Mouse (Mus musculus) heart, postnatal 14 days (tissue): ENCODE measurements around the gene Znrf4. TPM values are rescaled to one million over a fixed set of nuclear protein-coding genes. Genes with fewer than 3 reads are reported as not detected.
A peak's percentile ranks its signal among the peaks of the same experiment; 100 is the strongest.
"Not testable (repeated sequence)": the region's sequence is repeated elsewhere in the genome, so short reads cannot be mapped to it uniquely, and the experiment has no call there.

Source experiments
- DNase-seq, 2 experiments: peaks; one replicate each; pipeline ENCODE4 v3.0.0; 2021 to 2022
- intact Hi-C: fragments of 180-260 bp; cut with DNase I; formaldehyde crosslinking; loops from one replicate; pipeline ENCODE4 v1.15.1; 2025
- total RNA-seq, 2 experiments: library from RNA; stranded (reverse); gene quantifications; 2 replicates each; pipeline ENCODE4 v1.2.3; 2021

The Znrf4 gene
- total RNA-seq, 2 experiments from 2014 or later: not detected

DNA sequence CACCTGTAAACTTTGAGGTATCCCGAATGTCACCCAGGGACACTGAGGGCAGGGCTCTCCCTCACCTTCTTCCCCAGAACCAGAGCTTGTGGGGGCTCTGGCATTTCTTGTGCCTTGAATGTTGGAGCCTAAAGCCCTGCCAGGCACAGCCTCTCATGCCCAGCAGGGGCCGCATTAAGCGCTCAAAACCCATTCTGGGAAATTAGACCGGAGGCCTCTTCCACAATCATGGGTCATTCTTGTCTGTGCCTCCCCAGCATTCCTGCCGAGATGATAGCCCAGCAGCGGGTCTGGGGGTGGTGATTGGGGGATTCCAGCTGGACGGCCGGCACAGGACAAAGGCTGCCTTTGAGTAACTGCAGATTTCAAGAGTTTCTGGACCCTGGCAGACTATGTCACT lies 25.7 kb upstream of the Znrf4 start:
- DNase-seq: no peak
- intact Hi-C loops: no loop called here

DNA sequence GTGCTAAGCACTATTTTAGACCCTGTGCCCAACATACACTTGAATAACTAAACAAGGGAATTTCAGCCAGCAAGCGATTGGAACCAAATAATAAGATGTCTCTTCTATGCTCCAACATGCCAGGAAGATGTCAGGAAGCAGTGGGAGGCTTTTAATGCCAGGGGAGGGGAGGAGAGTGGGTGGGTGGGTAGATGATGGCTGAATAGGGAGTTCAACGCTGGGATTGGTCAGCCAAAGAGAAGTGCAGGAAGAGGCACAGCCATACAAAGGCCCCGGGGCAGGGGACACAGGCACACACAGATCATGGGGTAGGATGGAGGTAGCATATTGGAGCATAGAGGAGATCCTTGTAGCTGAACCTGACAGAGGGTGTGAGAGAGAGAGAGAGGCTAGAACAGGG lies 24.6 kb upstream of the Znrf4 start:
- intact Hi-C loops: no loop called here
- DNase-seq: no peak

DNA sequence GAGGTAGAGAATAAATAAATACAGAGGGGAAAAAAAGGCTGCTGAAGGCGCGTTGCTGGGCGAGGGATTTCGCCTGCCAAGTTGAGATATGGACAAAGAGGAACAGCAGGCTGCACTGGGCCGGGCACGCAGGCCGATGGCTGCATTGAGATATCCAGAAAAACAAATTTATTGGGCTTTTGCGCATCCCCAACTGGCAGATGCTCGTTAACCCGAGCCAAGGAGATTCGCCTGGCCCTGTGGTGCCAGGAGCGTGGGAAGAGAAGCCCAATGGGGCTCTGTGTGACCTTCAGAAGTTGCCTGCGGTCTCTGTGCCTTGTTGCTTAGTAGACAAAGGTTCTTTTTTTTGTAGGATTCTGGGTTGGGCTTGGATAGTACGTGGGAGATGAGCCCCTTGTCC lies 24.0 kb upstream of the Znrf4 start:
- DNase-seq: no peak
- intact Hi-C loops: no loop called here

DNA sequence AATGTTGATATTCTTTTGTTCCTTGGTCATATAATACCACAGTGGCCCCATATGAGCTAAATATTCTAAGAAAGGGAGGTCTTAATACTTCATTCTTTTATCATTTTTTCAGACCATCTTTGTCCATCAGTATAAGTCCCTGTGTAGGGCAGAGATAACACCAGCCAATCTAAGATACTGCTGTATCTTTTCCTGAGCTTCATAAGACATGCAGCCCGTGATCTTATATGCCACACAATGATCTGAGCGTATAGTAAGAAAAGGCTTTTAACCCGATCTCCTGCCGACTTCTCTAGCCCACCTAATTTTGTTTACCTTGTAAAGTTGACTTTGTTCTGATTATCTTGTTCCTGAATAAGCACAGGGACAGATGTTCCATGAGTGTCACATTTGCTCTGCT lies 12.7 kb upstream of the Znrf4 start:
- intact Hi-C loops: no loop called here
- DNase-seq: no peak

DNA sequence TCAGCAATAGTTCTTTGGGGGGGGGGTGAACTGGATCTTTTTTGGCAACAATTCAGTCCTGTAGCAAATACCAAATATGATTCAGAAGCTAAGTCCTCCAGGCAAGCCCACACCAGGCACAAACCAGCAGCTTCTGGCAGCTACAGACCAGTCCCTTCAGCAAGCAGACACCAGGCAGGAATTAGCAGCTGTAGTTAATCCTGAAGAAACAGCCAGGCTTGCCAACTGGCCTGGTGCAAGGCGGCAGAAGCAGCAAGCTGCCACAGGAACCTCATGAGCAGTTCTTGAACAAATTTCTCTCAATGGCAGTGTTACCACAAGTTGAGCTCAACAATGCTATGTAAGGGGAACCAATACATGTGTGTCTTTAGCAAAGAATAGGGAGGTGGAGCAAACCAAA lies 10.5 kb upstream of the Znrf4 start:
- no peak for DNase-seq
- intact Hi-C loops: no loop called here

DNA sequence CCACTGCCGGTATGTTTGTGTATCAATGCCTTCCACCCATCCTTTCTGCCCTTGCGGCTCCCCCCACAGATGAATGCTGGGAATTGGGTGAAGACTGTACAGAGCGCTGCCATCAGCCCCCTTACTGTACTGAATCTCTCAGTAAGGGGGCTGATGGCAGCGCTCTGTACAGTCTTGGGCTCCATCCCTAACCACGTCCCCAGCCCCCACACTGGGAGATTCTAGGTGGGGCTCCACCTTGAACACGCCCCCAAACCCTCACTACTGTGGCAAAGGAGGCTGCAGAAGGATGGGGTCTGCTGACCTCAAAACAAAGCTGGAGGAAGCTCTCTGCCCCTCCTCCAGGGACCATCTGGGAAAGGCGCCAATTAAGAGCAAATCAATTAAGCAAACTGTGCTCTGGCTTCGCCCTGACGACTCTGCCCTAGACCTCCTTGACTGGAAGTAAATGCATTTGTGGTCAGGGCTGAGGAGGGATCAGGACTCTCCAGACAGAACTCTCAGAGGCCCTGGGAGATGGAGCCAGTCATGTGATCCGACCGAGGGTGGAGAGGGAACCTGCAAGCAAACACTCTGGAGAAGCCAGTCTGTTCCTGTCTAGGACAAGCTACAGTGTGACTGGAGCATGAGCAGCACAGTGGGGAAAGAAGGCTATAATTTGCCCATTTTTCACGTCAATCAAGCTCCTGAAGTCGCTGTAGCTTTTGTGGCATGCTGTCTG lies 3.6 kb upstream of the Znrf4 start:
- intact Hi-C loops: no loop called here
- DNase-seq: no peak

DNA sequence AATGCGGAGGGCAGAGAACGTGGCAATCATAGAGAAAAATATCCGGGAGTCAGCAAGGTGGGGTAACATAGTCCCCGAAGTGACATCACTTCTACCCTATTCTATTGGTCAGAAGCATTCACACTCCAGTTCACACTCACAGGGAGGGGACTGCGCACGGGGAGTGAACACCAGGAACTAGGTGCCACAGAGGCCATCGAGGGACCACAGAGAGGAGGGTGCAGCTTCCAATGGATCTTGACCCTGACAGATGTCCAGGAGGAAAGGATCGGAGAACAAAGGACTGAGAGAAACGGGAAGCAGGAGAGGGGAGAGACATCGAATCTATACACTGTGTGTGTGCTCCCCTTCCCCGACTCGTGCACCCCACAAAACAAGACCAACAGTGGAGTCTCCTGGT lies 2.7 kb upstream of the Znrf4 start:
- no peak for DNase-seq
- intact Hi-C loops: no loop called here

DNA sequence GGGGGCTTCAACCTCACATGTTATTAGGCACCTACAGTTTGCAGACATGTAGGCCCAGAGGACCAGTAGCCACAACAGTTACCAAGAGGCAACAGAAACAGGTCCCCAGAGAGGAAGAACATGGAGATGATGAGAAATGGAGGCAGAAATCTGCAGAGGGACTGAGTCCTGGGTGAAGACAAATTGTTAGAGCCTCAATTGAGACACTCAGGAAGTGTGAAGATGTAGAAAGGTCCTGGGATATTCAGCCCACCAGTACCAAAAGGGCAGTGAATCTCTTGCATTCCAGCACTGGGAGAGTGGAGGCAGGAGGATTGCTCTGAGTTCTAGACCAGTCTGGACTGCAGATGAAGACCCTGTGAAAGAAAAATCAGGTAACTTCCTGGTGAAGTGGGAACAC lies 2.1 kb upstream of the Znrf4 start:
- intact Hi-C loops: no loop called here
- no peak for DNase-seq

DNA sequence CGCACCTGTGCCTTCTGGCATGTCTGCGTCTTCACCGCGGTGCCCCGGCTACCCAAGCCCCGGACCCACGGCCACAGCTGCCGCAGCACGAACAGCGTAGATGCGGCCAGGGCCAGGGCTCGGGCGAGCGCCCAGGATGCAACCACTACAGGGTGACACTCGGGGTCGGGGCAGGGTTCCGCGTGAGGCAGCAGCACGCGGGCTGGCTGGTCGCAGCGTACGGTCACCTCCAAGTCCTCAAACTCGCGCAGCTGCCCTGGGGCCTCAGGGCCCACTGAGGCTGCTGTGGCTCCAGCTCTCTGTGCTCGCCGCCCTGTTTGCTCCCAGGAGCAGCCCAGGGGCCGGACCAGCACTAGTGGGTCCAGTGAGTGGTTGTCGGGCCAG lies 532 bp downstream of the Znrf4 start:
- DNase-seq: no peak
- intact Hi-C loops: no loop called here

DNA sequence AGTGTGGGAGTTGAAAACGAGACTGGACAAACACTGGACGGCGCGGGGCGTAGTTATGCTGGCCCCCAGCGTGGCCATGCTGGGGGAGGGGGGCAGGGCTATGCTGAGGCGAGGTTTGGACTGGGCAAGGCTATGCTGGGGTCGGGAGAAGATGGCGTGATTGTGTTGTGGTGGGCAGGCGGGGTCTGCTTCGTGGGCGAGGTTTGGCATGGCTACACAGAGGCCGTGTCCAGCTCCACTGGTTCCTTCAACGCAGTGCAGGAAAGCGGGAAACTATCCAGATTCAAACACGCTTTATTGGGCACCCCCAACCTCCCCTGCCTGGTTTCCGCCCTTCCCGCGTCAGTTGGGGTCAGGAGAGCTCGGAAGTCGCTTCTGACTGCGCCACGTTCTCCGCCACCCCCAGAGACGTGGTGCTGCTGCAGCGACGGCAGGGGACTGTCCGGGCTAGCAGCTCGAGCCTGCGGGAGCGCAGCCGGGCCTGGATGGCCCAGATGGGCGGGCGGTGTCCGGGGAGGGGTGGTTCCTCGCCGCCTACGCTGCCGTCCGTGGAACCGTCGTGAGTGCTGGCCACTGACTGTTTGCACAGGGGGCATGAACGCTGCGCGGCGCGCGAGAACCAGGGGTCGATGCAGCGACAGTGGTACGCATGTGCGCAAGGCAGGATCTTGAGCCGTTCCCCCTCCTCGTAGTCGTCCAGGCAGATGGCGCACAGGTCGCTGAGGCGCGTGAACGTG lies 1.1 kb downstream of the Znrf4 start:
- intact Hi-C loops: no loop called here
- peak in 1 of 2 experiments; percentile 10 for DNase-seq

DNA sequence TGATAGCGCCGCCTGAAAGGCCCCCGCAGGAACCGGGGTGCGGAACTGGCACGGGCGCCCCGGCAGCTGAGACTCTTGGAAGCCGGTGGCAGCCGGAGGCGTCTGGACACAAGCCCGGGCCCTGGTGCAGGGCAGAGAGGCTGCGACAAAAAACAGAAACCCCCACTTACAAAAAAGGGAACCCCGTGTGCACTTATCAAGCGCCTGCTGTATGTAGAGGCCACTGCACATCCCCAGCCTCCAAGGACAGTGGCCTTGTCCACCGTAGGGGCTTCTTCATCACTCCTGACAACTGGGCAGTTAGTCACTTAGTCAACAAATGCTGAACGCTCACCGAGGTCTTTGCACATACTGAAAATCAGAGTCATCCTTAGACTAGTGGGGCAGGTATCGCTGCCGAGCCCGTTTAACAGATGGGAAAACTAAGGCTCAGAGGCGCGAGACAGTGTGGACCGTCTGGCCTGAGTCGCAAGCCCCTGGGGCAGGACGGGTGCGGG lies 1.7 kb downstream of the Znrf4 start:
- intact Hi-C loops: no loop called here
- no peak for DNase-seq

DNA sequence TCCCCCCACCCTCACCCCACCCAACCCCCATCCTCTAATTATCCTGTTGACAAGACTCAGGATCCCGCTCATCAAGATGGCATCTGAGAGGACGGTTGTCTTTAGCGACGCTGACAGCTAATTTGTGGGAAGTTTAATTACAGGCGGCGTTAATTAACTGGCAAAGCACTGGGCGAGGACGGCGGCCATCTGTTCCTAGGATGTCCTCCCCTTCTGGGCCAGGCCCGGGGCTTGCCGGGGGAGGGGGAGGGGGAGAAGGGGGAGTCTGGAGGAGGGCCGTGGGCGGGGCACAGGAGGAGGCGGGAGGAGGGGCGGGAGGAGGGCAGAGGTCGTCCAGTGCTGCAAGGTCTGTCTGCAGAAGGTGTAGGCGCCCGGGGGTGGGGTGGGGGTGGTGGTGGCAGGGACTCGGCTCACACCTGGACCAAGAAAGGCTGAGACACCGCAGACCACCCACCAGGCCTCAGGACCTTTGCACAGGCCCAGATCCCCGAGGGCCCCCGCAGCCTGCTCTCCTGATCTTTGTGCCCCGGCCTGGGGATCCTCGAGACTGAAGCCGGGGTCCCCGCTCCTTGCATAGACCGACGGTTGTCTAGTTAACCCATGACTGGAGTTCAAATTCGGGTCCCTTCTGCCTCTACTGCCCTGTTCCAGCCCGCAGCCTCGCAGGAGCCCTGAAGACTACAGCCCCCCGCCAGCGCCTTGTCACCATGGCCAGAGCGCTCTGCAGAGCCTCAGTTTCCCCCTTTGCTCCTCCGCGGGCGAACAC lies 2.3 kb downstream of the Znrf4 start:
- DNase-seq: no peak
- intact Hi-C loops: no loop called here

DNA sequence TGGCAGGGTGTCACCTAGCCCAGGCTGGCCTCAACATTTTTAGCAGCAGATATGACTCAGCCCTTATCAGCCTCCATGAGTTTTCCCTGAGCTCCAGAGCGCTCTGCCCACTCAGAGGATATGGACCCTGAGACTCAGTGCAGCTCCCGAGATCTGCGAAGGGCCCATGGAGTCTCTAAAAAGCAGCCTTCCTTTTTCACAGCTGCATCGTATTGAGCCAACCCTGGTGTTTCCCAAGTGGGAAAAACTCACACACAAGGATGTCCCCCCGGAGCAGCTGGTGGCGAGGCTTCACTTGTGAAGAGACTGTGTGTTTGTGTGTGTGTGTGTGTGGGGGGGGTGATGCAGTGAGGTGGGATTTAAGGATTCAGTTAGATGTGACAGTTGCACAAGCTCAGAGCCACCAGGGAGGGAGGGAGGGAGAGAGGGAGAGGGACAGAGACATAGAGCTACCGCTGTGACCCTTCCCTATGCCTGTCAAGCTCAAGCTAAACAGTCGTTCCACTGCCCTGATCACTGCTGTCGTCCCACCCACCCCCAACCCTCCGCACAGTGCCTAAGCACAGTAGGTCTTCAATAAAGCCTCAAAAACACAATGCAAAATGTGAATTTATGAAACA lies 3.1 kb downstream of the Znrf4 start:
- DNase-seq: no peak
- intact Hi-C loops: no loop called here

DNA sequence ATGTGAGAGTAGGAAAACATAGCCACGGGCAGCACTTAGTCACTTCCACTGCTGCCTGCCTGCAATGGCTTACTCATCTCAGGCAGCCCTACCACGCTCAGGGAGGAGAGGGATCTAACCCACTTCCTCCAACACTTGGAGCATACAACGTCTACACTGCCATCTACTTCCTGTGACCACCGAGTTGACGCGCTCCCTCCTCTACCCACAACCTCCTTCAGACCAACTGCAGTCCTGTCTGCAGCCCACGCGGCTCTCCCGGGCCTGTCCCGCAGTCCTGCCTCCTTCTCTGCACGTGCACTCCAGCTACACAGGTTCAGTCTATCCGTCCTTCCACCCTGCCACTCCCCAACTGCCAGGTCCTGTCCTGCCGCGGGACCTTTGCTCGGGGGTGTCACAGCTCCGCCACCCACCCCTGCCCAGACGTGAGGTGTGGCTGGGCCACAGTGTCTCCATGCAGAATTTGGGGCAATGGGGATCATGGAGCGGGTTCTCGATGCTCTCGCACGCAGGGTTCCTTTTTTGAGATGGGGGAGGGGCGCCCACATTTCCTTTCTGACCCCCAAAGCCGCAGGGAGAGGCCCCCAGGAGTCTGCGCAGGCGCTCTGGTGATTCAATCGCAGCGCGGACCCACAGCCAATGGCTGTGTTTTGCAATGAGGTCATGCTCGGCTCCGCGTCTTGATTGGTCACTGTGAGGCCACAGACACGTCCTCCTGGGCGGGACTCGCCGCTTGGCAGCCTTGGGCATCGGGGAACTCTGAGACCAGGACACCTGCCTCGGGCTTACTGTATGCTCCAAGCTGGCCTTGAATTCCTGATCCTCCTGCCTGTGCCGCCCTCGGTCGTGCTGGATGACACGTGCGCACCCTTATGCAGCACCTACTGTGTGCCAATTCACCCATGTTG lies 4.8 kb downstream of the Znrf4 start:
- peak; percentile 91 to 94 for DNase-seq
- intact Hi-C loops: no loop called here

DNA sequence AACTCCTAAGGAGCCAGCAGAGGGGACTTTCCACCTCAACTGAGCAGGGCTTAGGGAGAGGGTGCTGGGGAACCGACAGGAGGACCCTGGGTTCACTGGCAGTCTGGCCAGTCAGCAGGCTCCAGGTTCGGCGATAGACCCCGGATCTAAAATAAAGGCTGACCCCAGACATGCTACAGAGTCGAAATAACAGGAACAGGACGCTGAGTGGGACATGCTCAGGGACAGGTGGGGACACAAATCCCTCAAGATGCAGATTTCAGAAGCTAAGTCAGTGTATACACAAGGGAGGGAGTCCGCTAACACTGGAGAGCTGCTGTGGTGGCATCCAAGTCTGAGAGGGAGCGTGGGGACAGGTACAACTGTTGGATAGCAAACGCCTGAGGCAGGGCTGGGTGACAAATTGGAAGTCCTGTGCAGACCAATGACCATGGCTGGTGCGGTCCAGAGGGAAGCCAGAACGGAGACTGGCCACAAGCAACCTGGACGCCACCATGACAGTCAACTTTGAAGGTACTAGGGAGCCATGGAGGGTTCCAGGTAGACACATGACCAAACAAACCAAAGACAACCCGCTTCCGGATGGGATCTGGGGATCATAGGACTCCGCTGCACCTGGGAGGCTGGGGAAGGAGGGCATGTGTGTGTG lies 5.7 kb downstream of the Znrf4 start:
- intact Hi-C loops: no loop called here
- DNase-seq: no peak

DNA sequence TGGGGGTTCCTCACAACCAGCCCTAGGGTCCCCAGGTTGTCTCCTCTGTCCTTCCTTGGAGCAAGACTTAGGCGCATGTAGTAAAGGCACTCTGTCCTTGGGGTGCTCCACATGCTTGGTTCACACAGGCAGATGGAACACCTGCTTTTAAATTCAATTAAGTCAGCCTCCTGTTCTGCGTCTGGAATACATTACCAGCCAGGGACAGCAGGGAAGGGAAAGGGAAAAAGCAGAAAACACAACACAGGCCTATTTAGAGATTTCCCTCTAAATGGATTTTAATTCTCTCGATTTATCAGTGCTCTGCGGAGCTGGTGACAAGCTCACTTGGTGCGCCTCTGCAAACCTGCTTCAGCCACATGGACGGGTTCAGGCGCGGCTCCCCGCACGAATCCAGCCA lies 6.8 kb downstream of the Znrf4 start:
- DNase-seq: no peak
- intact Hi-C loops: no loop called here

DNA sequence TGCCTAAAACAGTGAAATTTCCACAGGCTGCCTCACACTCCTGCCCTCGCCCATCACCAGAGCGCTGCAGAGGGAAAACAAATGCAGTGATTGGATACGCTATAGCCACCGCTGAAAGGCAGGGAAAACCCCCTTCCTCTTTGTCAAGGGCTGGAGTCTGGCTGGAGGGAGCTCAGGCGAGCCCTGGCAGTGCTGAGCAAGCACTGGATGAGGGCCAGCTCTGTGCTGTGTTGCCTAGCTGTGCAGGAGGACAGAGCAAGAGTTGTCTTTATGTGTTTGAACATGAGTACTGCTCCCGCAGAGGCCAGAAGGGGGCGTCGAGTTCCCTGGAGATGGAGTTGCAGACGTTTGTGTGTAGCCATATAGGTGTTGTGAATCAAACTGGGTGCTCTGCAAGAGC lies 9.7 kb downstream of the Znrf4 start:
- intact Hi-C loops: no loop called here
- peak; percentile 59 to 68 for DNase-seq

DNA sequence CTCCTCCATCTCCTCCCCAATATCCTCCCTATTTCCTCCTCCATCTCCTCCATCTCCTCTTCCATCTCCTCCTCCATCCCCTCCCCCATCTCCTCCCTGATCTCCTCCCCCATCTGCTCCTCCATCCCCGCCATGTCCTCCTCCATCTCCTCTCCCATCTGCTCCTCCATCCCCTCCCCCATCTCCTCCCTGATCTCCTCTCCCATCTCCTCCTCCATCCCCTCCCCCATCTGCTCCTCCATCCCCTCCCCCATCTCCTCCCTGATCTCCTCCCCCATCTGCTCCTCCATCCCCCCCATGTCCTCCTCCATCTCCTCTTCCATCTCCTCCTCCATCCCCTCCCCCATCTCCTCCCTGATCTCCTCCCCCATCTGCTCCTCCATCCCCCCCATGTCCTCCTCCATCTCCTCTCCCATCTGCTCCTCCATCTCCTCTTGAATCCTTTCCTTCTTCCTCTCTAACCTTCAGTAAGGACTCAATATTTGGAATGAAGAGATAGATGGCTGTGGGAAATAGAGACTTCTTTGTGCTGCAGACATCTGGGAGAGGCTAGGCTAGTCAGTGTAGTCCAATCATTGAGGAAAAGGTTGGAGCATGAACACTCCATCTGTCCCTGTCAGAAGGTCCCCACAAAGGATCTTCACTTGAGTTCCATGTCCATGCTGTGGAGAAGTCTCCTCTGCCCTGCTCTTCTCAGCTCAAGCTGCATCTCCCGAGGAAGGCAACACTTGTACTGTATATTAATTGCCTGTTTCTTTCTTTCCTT lies 10.4 kb downstream of the Znrf4 start:
- intact Hi-C loops: not testable (repeated sequence)

DNA sequence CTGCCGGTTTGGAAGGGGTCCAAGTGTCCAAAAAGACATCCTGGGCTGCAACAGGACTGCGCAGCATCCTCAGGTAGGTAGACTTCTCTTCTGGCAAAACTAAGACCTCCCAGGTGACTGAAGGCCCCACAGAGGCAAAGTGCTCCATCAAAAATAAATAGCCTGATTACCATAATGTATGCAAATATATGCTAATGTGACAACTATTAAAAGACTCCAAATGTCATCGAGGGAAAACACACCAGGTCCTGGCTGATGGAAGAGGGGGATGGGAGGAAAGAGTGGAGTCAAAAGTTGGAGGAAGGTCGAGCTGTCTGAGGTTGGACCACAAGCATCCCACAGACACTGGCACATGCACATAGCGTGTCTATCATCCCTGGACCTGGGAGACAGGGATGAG lies 13.0 kb downstream of the Znrf4 start:
- intact Hi-C loops: no loop called here
- DNase-seq: no peak

More for the DNA sequence above, 10.4 kb downstream of the Znrf4 start:
- DNase-seq: not testable (repeated sequence)
